Mouse (Mus musculus) adipose tissue, adult 10 weeks (tissue): ENCODE results near the gene Dtymk. TPM values are rescaled to one million over a fixed set of nuclear protein-coding genes. Genes with fewer than 3 reads are reported as not detected.

Experiments used
- polyA plus RNA-seq: library from polyadenylated mRNA; stranded (reverse); fragments of 350-450 nt; fragmentation: Illumina TruSeq; extraction: RNeasy Lipid Tissue Mini Kit (QIAGEN cat#74804); gene quantifications from one replicate; pipeline ENCODE4 v1.2.3, GENCODE M21; 2014; ENCODE audit warnings: low read depth, low replicate concordance

The Dtymk gene
- polyA plus RNA-seq, result 58.9 TPM

GRCm38 (mm10) chr1:93801741-93802238 lies at the start of gene Dtymk:
TSS of gene Dtymk (minus strand) at chr1:93801934.

GRCm38 (mm10) chr1:93824609-93825008 lies 22.9 kb upstream of the Dtymk start, which contains the start of gene D2hgdh:
TSS of gene D2hgdh (plus strand) at chr1:93824909.

GRCm38 (mm10) chr1:93803556-93804507 lies 2.1 kb upstream of the Dtymk start, which contains the start of gene Ing5:
TSS of gene Ing5 (plus strand) at chr1:93803965.

GRCm38 (mm10) chr1:93754573-93755290 lies 47.0 kb downstream of the Dtymk start, which contains the start of gene Thap4:
TSS of gene Thap4 (minus strand) at chr1:93754864.

GRCm38 (mm10) chr1:93751290-93751689 lies 50.4 kb downstream of the Dtymk start, which contains the start of gene Atg4b:
TSS of gene Atg4b (plus strand) at chr1:93751500.

Other genes with a start within 250 kb of the Dtymk start
- gene Stk25, start 143.3 kb downstream of the Dtymk start, polyA plus RNA-seq, result 111 TPM
- 18.8 TPM for gene Bok, start 116.3 kb downstream of the Dtymk start, polyA plus RNA-seq
- 40.2 TPM for gene Atg4b, start 50.4 kb downstream of the Dtymk start, polyA plus RNA-seq
- 30.5 TPM for gene Thap4, start 47.1 kb downstream of the Dtymk start, polyA plus RNA-seq
- 12.4 TPM for gene Ing5, start 2.0 kb upstream of the Dtymk start, polyA plus RNA-seq
- gene D2hgdh, start 23.0 kb upstream of the Dtymk start, polyA plus RNA-seq, result 19.6 TPM
- gene Gal3st2, start 59.4 kb upstream of the Dtymk start, polyA plus RNA-seq, result 0.66 TPM
- 0.30 TPM for gene Gal3st2b, start 116.4 kb upstream of the Dtymk start, polyA plus RNA-seq
- gene Gal3st2c, start 188.6 kb upstream of the Dtymk start, polyA plus RNA-seq, result not detected
- not detected for gene Neu4, start 218.5 kb upstream of the Dtymk start, polyA plus RNA-seq